Mouse (Mus musculus): Measurements from ENCODE around the gene Spon1.

DNA sequence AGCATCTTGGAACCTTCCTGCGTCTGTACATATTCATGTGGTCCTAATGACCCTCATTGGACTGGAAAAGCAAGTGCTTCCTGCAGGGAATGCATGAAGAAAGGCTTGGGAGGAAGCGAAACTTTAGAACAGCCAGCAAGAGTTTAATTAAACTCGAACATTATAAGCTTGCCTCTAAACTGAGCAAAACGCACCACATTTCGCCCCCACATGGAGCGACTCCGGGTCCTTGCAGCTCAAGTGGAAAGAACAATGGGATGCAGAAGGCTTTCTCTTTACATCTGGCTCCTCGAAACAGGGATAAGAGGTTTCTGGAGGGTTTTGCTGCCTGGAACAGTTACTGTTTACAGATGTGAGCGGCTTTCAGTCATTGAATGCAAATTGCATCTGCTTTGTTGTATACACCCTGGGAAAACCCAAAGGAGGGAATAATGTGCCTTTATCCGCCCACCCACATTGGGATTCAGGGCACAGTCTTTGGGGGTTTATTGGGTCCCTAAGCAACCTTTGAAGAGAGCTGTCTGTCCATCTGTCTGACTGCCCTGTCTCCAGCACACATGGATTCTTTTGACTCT is 136.2 kb downstream of the Spon1 start:
- no peak for TF ChIP-seq POLR2A (IDR thresholded peaks at IDR 0.05; ENCODE audit: borderline replicate concordance, extremely low read depth, insufficient read depth, insufficient read length, poor library complexity, severe bottlenecking)
- no peak for TF ChIP-seq CTCF (IDR thresholded peaks at IDR 0.05; ENCODE audit: borderline replicate concordance, extremely low read depth, insufficient read depth, insufficient read length)
